Mouse (Mus musculus) embryonic facial prominence, embryonic 11.5 days (tissue): ENCODE results near the gene Ncf1. TPM values are rescaled to one million over a fixed set of nuclear protein-coding genes. Genes with fewer than 3 reads are reported as not detected.

Experiments
- ATAC-seq: fragments of 200-750 bp; cut with Nextera tagmentation; replicated peaks from 2 replicates; pipeline ENCODE4 v1.8.0; 2017; ENCODE audit warnings: low read depth; ENCODE audit not compliant: insufficient number of reproducible peaks, low FRiP score, low TSS enrichment
- DNase-seq: peaks from one replicate; pipeline ENCODE4 v3.0.0-alpha.2; 2015; ENCODE audit warnings: low spot score
- H3K27ac ChIP-seq: fragments of 300-500 bp; sonication (generic); replicated peaks from 2 replicates; pipeline ENCODE4 v1.5.1; 2014; ENCODE audit warnings: mild to moderate bottlenecking, low read depth, low read length, control low read depth
- H3K27me3 ChIP-seq: fragments of 300-500 bp; sonication (generic); 2 replicates; pipeline ENCODE4 v1.6.1; 2014; ENCODE audit warnings: mild to moderate bottlenecking, low read length, moderate library complexity, mixed read lengths; ENCODE audit not compliant: control insufficient read depth, insufficient read depth
- H3K36me3 ChIP-seq: fragments of 300-500 bp; sonication (generic); replicated peaks from 2 replicates; pipeline ENCODE4 v1.6.1; 2014; ENCODE audit warnings: low read depth, mild to moderate bottlenecking, low read length, moderate library complexity, mixed read lengths; ENCODE audit not compliant: control insufficient read depth, insufficient read depth
- H3K4me1 ChIP-seq: fragments of 300-500 bp; sonication (generic); 2 replicates; pipeline ENCODE4 v1.6.1; 2014; ENCODE audit warnings: low read length, mixed read lengths; ENCODE audit not compliant: control insufficient read depth, insufficient read depth
- H3K4me2 ChIP-seq: fragments of 300-500 bp; sonication (generic); 2 replicates; pipeline ENCODE4 v1.6.1; 2014; ENCODE audit warnings: low read depth, mild to moderate bottlenecking, control low read depth, low read length, moderate library complexity
- H3K4me3 ChIP-seq: fragments of 300-500 bp; sonication (generic); 2 replicates; pipeline ENCODE4 v1.5.1; 2014; ENCODE audit warnings: low read depth, low read length, control low read depth
- H3K9ac ChIP-seq: fragments of 300-500 bp; sonication (generic); replicated peaks from 2 replicates; pipeline ENCODE4 v1.6.1; 2014; ENCODE audit warnings: mild to moderate bottlenecking, control low read depth, low read length
- H3K9me3 ChIP-seq: fragments of 300-500 bp; sonication (generic); replicated peaks from 2 replicates; pipeline ENCODE4 v1.6.1; 2016; ENCODE audit warnings: mild to moderate bottlenecking, low read length, inconsistent platforms, mixed read lengths; ENCODE audit not compliant: control insufficient read depth
- WGBS: fragments of 180-500 bp; shearing (Covaris S2); extraction: QIAGEN DNeasy Blood & Tissue Kit; methylation state at CpG from one replicate; pipeline ENCODE4 v1.1.7; 2014; 5-methylcytosine and 5-hydroxymethylcytosine counted together
- polyA plus RNA-seq: library from polyadenylated mRNA; unstranded; fragments of >200 nt; fragmentation: Nextera tagmentation; extraction: Ambion mirVana; gene quantifications from 2 replicates; pipeline ENCODE4 v1.2.1, GENCODE M21; 2014

Gene Ncf1
- polyA plus RNA-seq, 1 experiment from 2014 or later, result 2.5 TPM

GRCm38 (mm10) chr5:134269751-134270150 lies 40.3 kb upstream of the Ncf1 start:
- no peak overlapping the region for H3K4me3 ChIP-seq
- H3K9me3 ChIP-seq, result no peaks in the 10 kb centered on the region
- no peaks in the 10 kb centered on the region for H3K27me3 ChIP-seq
- H3K36me3 ChIP-seq, result peaks cover 39% of the 10 kb centered on the region
- WGBS, result 94% methylated on average over 5 of the region's 5 CpGs
- no peak overlapping the region for H3K9ac ChIP-seq
- no peaks in the 10 kb centered on the region for H3K4me1 ChIP-seq
- DNase-seq, result no peak
- H3K27ac ChIP-seq, result no peak overlapping the region
- no peak overlapping the region for H3K4me2 ChIP-seq
- no peak for ATAC-seq

- no peak for ATAC-seq
- Histone ChIP-seq H3K4me2 (no peak overlapping the region), H3K27me3 (no peaks in the 10 kb centered on the region), H3K9me3 (no peaks in the 10 kb centered on the region), H3K36me3 (peaks cover 37% of the 10 kb centered on the region), H3K9ac (no peak overlapping the region), H3K4me1 (no peaks in the 10 kb centered on the region), H3K27ac (no peak overlapping the region), H3K4me3 (no peak overlapping the region)
- no peak for DNase-seq
- WGBS, result 95% methylated on average over 8 of the region's 8 CpGs
These were observed 39.3 kb upstream of the Ncf1 start for GRCm38 (mm10) chr5:134268751-134269150.

GRCm38 (mm10) chr5:134266404-134266803 lies 37.0 kb upstream of the Ncf1 start:
- no peaks in the 10 kb centered on the region for H3K27me3 ChIP-seq
- no peaks in the 10 kb centered on the region for H3K9me3 ChIP-seq
- peaks cover 37% of the 10 kb centered on the region for H3K36me3 ChIP-seq
- no peak overlapping the region for H3K9ac ChIP-seq
- no peak for ATAC-seq
- no peak overlapping the region for H3K27ac ChIP-seq
- no peak overlapping the region for H3K4me2 ChIP-seq
- no peak overlapping the region for H3K4me3 ChIP-seq
- no peaks in the 10 kb centered on the region for H3K4me1 ChIP-seq
- 80% methylated on average over 18 of the region's 18 CpGs for WGBS
- no peak for DNase-seq

GRCm38 (mm10) chr5:134265890-134266289 lies 36.5 kb upstream of the Ncf1 start:
- Histone ChIP-seq H3K36me3 (peaks cover 40% of the 10 kb centered on the region), H3K27ac (no peak overlapping the region), H3K9me3 (no peaks in the 10 kb centered on the region), H3K4me3 (no peak overlapping the region), H3K9ac (no peak overlapping the region), H3K27me3 (no peaks in the 10 kb centered on the region), H3K4me2 (no peak overlapping the region), H3K4me1 (no peaks in the 10 kb centered on the region)
- no peak for ATAC-seq
- WGBS, result 67% methylated on average over 2 of the region's 2 CpGs
- DNase-seq, result no peak

DNA sequence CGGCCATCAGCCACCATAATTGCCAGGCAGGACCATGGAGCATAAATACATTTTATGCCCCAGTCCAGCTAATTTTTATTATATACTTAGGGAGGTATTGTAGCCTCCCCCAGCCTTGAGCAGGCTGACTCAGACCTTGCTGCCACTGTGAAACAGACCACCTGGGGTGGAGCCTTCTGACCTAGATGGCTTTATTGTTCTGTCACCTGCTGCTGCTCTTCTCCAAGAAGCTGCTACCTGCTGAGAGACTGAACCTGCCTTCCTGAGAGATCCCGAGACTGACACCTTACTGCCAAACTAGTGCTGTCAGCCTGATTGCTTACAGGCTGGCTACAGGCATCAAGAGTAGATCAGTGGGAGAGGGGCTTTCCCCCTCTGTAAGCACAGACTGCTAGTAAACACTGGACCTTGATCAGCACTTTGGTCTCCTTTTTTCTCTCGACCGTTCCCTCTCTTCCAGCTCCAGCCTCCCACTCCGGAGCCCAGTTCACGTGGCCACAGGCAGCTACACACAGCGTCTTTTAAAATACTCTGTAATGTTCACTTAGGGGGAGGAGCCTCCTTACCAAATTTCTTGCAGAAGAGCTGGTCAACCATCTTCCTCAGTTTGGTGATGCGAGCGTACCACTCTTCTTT lies 30.7 kb upstream of the Ncf1 start:
- no peak overlapping the region for H3K4me3 ChIP-seq
- H3K36me3 ChIP-seq, result peaks cover 56% of the 10 kb centered on the region
- no peak for ATAC-seq
- no peak overlapping the region for H3K4me2 ChIP-seq
- no peak for DNase-seq
- 93% methylated on average over 9 of the region's 9 CpGs for WGBS
- no peaks in the 10 kb centered on the region for H3K9me3 ChIP-seq
- H3K9ac ChIP-seq, result no peak overlapping the region
- H3K4me1 ChIP-seq, result no peaks in the 10 kb centered on the region
- no peaks in the 10 kb centered on the region for H3K27me3 ChIP-seq
- no peak overlapping the region for H3K27ac ChIP-seq

DNA sequence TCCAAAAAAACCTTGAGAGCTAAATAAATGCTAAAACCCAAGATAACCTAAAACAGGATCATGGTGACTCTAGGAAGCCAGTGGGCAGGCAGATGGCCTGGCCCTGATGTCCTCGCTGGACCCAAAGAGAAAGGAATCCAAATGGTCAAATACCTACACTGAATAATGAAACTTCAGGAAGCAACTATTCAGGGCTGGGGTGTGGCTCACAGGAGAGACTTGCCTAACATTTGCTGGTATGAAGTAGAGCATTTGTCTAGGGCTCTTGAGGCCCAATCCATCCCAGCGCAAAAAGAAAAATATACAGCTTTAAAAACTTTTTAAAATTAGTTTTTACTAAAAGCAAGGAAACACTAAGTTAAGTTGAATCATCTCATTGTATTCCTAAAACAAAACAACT lies 29.5 kb upstream of the Ncf1 start:
- H3K4me1 ChIP-seq, result no peaks in the 10 kb centered on the region
- WGBS, result 96% methylated on average over 2 of the region's 2 CpGs
- no peak overlapping the region for H3K9ac ChIP-seq
- no peak overlapping the region for H3K4me3 ChIP-seq
- no peaks in the 10 kb centered on the region for H3K27me3 ChIP-seq
- peaks cover 54% of the 10 kb centered on the region for H3K36me3 ChIP-seq
- no peak for ATAC-seq
- no peak for DNase-seq
- no peaks in the 10 kb centered on the region for H3K9me3 ChIP-seq
- no peak overlapping the region for H3K4me2 ChIP-seq
- no peak overlapping the region for H3K27ac ChIP-seq

GRCm38 (mm10) chr5:134258395-134258794 lies 29.0 kb upstream of the Ncf1 start:
- H3K27ac ChIP-seq, result no peak overlapping the region
- no peak overlapping the region for H3K9ac ChIP-seq
- H3K4me1 ChIP-seq, result no peaks in the 10 kb centered on the region
- no peak overlapping the region for H3K4me2 ChIP-seq
- no peaks in the 10 kb centered on the region for H3K27me3 ChIP-seq
- H3K36me3 ChIP-seq, result peaks cover 53% of the 10 kb centered on the region
- H3K9me3 ChIP-seq, result no peaks in the 10 kb centered on the region
- DNase-seq, result no peak
- no peak for ATAC-seq
- WGBS, result 86% methylated on average over 4 of the region's 4 CpGs
- H3K4me3 ChIP-seq, result no peak overlapping the region

- ATAC-seq, result no peak
- no peaks in the 10 kb centered on the region for H3K27me3 ChIP-seq
- H3K9me3 ChIP-seq, result no peaks in the 10 kb centered on the region
- no peak overlapping the region for H3K9ac ChIP-seq
- peaks cover 49% of the 10 kb centered on the region for H3K36me3 ChIP-seq
- DNase-seq, result no peak
- H3K4me3 ChIP-seq, result no peak overlapping the region
- H3K27ac ChIP-seq, result no peak overlapping the region
- no peaks in the 10 kb centered on the region for H3K4me1 ChIP-seq
- H3K4me2 ChIP-seq, result no peak overlapping the region
- WGBS, result 89% methylated on average over 13 of the region's 13 CpGs
These were observed 28.1 kb upstream of the Ncf1 start for GRCm38 (mm10) chr5:134257349-134258031.
